Mouse (Mus musculus) midbrain, embryonic 10.5 days (tissue): ENCODE measurements around the gene Tex22. TPM values are rescaled to one million over a fixed set of nuclear protein-coding genes. Genes with fewer than 3 reads are reported as not detected.

ENCODE experiments used
- DNase-seq: peaks from one replicate; pipeline ENCODE4 v3.0.0-alpha.2; 2017; ENCODE audit warnings: low spot score
- H3K27ac ChIP-seq: fragments of 300-500 bp; sonication (generic); replicated peaks from 2 replicates; pipeline ENCODE4 v1.5.1; 2016; ENCODE audit warnings: mild to moderate bottlenecking
- H3K27me3 ChIP-seq: fragments of 300-500 bp; sonication (generic); 2 replicates; pipeline ENCODE4 v1.6.1; 2016; ENCODE audit warnings: low read depth, mild to moderate bottlenecking; ENCODE audit not compliant: poor library complexity, severe bottlenecking
- H3K36me3 ChIP-seq: fragments of 300-500 bp; sonication (generic); 2 replicates; pipeline ENCODE4 v1.6.1; 2016; ENCODE audit warnings: mild to moderate bottlenecking, moderate library complexity
- H3K4me1 ChIP-seq: fragments of 300-500 bp; sonication (generic); 2 replicates; pipeline ENCODE4 v1.6.1; 2016
- H3K4me3 ChIP-seq: fragments of 300-500 bp; sonication (generic); 2 replicates; pipeline ENCODE4 v1.5.1; 2016; ENCODE audit warnings: mild to moderate bottlenecking, moderate library complexity
- H3K9me3 ChIP-seq: fragments of 300-500 bp; sonication (generic); replicated peaks from 2 replicates; pipeline ENCODE4 v1.6.1; 2016; ENCODE audit warnings: mild to moderate bottlenecking
- WGBS: fragments of 180-500 bp; shearing (Covaris S2); methylation state at CpG from one replicate; pipeline ENCODE4 v1.1.7; 2016; 5-methylcytosine and 5-hydroxymethylcytosine counted together
- polyA plus RNA-seq: library from polyadenylated mRNA; unstranded; fragments of >200 nt; fragmentation: Nextera tagmentation; extraction: Ambion mirVana; gene quantifications from 2 replicates; pipeline ENCODE4 v1.2.1, GENCODE M21; 2016

Gene Tex22
- polyA plus RNA-seq, 1 experiment from 2014 or later = not detected

- H3K4me1 ChIP-seq = no peaks in the 10 kb centered on the region
- no peaks in the 10 kb centered on the region for H3K27me3 ChIP-seq
- 93% methylated on average over 7 of the region's 7 CpGs for WGBS
- DNase-seq = no peak
- peaks cover 99% of the 10 kb centered on the region for H3K36me3 ChIP-seq
- H3K9me3 ChIP-seq = no peaks in the 10 kb centered on the region
- no peak overlapping the region for H3K27ac ChIP-seq
- no peak overlapping the region for H3K4me3 ChIP-seq
These were observed 10.6 kb upstream of the Tex22 start for GRCm38 (mm10) chr12:113063700-113064099.

GRCm38 (mm10) chr12:113068002-113068401 lies 6.3 kb upstream of the Tex22 start:
- Histone ChIP-seq H3K27ac (no peak overlapping the region), H3K9me3 (no peaks in the 10 kb centered on the region), H3K4me1 (0 out of 2 replicates have a peak, but pooled peaks cover under 1% of the 10 kb centered on the region), H3K36me3 (peaks cover 94% of the 10 kb centered on the region), H3K4me3 (no peak overlapping the region), H3K27me3 (no peaks in the 10 kb centered on the region)
- no peak for DNase-seq
- WGBS = 86% methylated on average over 7 of the region's 7 CpGs

- Histone ChIP-seq H3K9me3 (no peaks in the 10 kb centered on the region), H3K36me3 (peaks cover 80% of the 10 kb centered on the region), H3K4me1 (peaks cover 14% of the 10 kb centered on the region), H3K4me3 (no peak overlapping the region), H3K27me3 (no peaks in the 10 kb centered on the region), H3K27ac (no peak overlapping the region)
- WGBS = 93% methylated on average over 6 of the region's 6 CpGs
- no peak for DNase-seq
These were observed 4.9 kb upstream of the Tex22 start for GRCm38 (mm10) chr12:113069389-113069788.

GRCm38 (mm10) chr12:113071321-113071720 lies 3.0 kb upstream of the Tex22 start:
- Histone ChIP-seq H3K36me3 (peaks cover 61% of the 10 kb centered on the region), H3K27me3 (no peaks in the 10 kb centered on the region), H3K27ac (no peak overlapping the region), H3K4me1 (peaks cover 26% of the 10 kb centered on the region), H3K4me3 (no peak overlapping the region), H3K9me3 (no peaks in the 10 kb centered on the region)
- 89% methylated on average over 6 of the region's 6 CpGs for WGBS
- no peak for DNase-seq

GRCm38 (mm10) chr12:113071827-113072226 lies 2.5 kb upstream of the Tex22 start:
- H3K36me3 ChIP-seq = peaks cover 56% of the 10 kb centered on the region
- DNase-seq = no peak
- whole genome bisulfite sequencing = 87% methylated on average over 6 of the region's 6 CpGs

GRCm38 (mm10) chr12:113073420-113074328 lies 628 bp upstream of the Tex22 start:
- H3K9me3 ChIP-seq = no peaks in the 10 kb centered on the region
- H3K4me3 ChIP-seq = peak overlapping the region; percentile 66
- H3K36me3 ChIP-seq = peaks cover 38% of the 10 kb centered on the region
- H3K27ac ChIP-seq = peak overlapping the region; percentile 91
- no peaks in the 10 kb centered on the region for H3K27me3 ChIP-seq
- WGBS = 15% methylated on average over 15 of the region's 15 CpGs
- peak; percentile 34 for DNase-seq
- peaks cover 26% of the 10 kb centered on the region for H3K4me1 ChIP-seq

More at GRCm38 (mm10) chr12:113071827-113072226, 2.5 kb upstream of the Tex22 start:
- no peak overlapping the region for H3K4me3 ChIP-seq
- no peaks in the 10 kb centered on the region for H3K9me3 ChIP-seq
- H3K27ac ChIP-seq = no peak overlapping the region
- no peaks in the 10 kb centered on the region for H3K27me3 ChIP-seq
- peaks cover 26% of the 10 kb centered on the region for H3K4me1 ChIP-seq

- no peaks in the 10 kb centered on the region for H3K9me3 ChIP-seq
- peak overlapping the region; percentile 91 for H3K27ac ChIP-seq
- no peaks in the 10 kb centered on the region for H3K27me3 ChIP-seq
- peak; percentile 88 for DNase-seq
- peaks cover 25% of the 10 kb centered on the region for H3K36me3 ChIP-seq
- peaks cover 26% of the 10 kb centered on the region for H3K4me1 ChIP-seq
- H3K4me3 ChIP-seq = peak overlapping the region; percentile 66
- WGBS = 7% methylated on average over 10 of the region's 10 CpGs
These were observed 757 bp downstream of the Tex22 start for GRCm38 (mm10) chr12:113075063-113075454.

GRCm38 (mm10) chr12:113075486-113075885 lies 1.2 kb downstream of the Tex22 start:
- DNase-seq = no peak
- peaks cover 20% of the 10 kb centered on the region for H3K36me3 ChIP-seq
- no peaks in the 10 kb centered on the region for H3K27me3 ChIP-seq
- peak overlapping the region; percentile 91 for H3K27ac ChIP-seq
- H3K9me3 ChIP-seq = no peaks in the 10 kb centered on the region
- WGBS = 62% methylated on average over 6 of the region's 6 CpGs
- H3K4me3 ChIP-seq = peak overlapping the region; percentile 66; the same call in 1 of the 2 replicates
- peaks cover 26% of the 10 kb centered on the region for H3K4me1 ChIP-seq

- DNase-seq = no peak
- H3K27ac ChIP-seq = no peak overlapping the region
- peaks cover 3% of the 10 kb centered on the region; the same call in 1 of the 2 replicates for H3K4me1 ChIP-seq
- WGBS = 87% methylated on average over 3 of the region's 3 CpGs
- H3K9me3 ChIP-seq = no peaks in the 10 kb centered on the region
- H3K4me3 ChIP-seq = no peak overlapping the region
- no peaks in the 10 kb centered on the region for H3K27me3 ChIP-seq
- no peaks in the 10 kb centered on the region for H3K36me3 ChIP-seq
These were observed 13.0 kb downstream of the Tex22 start for GRCm38 (mm10) chr12:113087276-113087675.

GRCm38 (mm10) chr12:113088026-113088425 lies 13.7 kb downstream of the Tex22 start:
- WGBS = 36% methylated on average over 4 of the region's 4 CpGs
- DNase-seq = no peak
- no peaks in the 10 kb centered on the region for H3K9me3 ChIP-seq

GRCm38 (mm10) chr12:113089107-113089506 lies 14.8 kb downstream of the Tex22 start:
- WGBS = 92% methylated on average over 6 of the region's 6 CpGs
- H3K4me3 ChIP-seq = no peak overlapping the region
- no peaks in the 10 kb centered on the region for H3K36me3 ChIP-seq

More at GRCm38 (mm10) chr12:113088026-113088425, 13.7 kb downstream of the Tex22 start:
- Histone ChIP-seq H3K36me3 (no peaks in the 10 kb centered on the region), H3K4me3 (no peak overlapping the region), H3K4me1 (peaks cover 3% of the 10 kb centered on the region; the same call in 1 of the 2 replicates), H3K27ac (no peak overlapping the region), H3K27me3 (no peaks in the 10 kb centered on the region)

GRCm38 (mm10) chr12:113090053-113090452 lies 15.8 kb downstream of the Tex22 start:
- peaks cover 3% of the 10 kb centered on the region; the same call in 1 of the 2 replicates for H3K4me1 ChIP-seq
- no peak for DNase-seq
- no peaks in the 10 kb centered on the region for H3K9me3 ChIP-seq
- H3K36me3 ChIP-seq = no peaks in the 10 kb centered on the region
- H3K27ac ChIP-seq = no peak overlapping the region
- no peaks in the 10 kb centered on the region for H3K27me3 ChIP-seq
- 83% methylated on average over 17 of the region's 17 CpGs for WGBS
- no peak overlapping the region for H3K4me3 ChIP-seq

More at GRCm38 (mm10) chr12:113089107-113089506, 14.8 kb downstream of the Tex22 start:
- no peak for DNase-seq
- no peaks in the 10 kb centered on the region for H3K9me3 ChIP-seq
- H3K4me1 ChIP-seq = peaks cover 3% of the 10 kb centered on the region; the same call in 1 of the 2 replicates
- no peak overlapping the region for H3K27ac ChIP-seq
- H3K27me3 ChIP-seq = no peaks in the 10 kb centered on the region

GRCm38 (mm10) chr12:113097040-113097439 lies 22.7 kb downstream of the Tex22 start:
- 86% methylated on average over 5 of the region's 5 CpGs for WGBS
- Histone ChIP-seq H3K4me3 (peak overlapping the region; percentile 93), H3K36me3 (peaks cover 21% of the 10 kb centered on the region), H3K27ac (peak overlapping the region; percentile 99), H3K27me3 (no peaks in the 10 kb centered on the region), H3K4me1 (peaks cover 43% of the 10 kb centered on the region), H3K9me3 (no peaks in the 10 kb centered on the region)
- DNase-seq = no peak
